Mouse (Mus musculus): ENCODE results near the gene Defb26.

Gene Defb26

GRCm38 (mm10) chr2:152464570-152465150 lies 46.8 kb downstream of the Defb26 start, which contains the start of gene Defb23:
TSS of gene Defb23 (minus strand) at chr2:152464620.
- DNase-seq: no peak

GRCm38 (mm10) chr2:152459241-152459640 lies 52.3 kb downstream of the Defb26 start:
- DNase-seq: no peak

All from cerebellum, postnatal 14 days (tissue).